Mouse (Mus musculus): ENCODE measurements around the gene Atp11a.

Atp11a gene

GRCm38 (mm10) chr8:12873357-12874046 lies 116.7 kb downstream of the Atp11a start, which contains the start of gene Mcf2l:
Gene Mcf2l, plus strand, starts transcription at chr8:12873806.
- no peak for DNase-seq (ENCODE audit: low spot score)

GRCm38 (mm10) chr8:12874194-12874791 lies 117.5 kb downstream of the Atp11a start:
- no peak for DNase-seq (ENCODE audit: low spot score)

- DNase-seq (ENCODE audit: low spot score): no peak
Measured at GRCm38 (mm10) chr8:12874971-12875370, 118.2 kb downstream of the Atp11a start.

GRCm38 (mm10) chr8:12877126-12877525 lies 120.3 kb downstream of the Atp11a start:
- DNase-seq (ENCODE audit: low spot score): no peak

- DNase-seq (ENCODE audit: low spot score): no peak
Measured at GRCm38 (mm10) chr8:12880163-12880562, 123.3 kb downstream of the Atp11a start.

DNA sequence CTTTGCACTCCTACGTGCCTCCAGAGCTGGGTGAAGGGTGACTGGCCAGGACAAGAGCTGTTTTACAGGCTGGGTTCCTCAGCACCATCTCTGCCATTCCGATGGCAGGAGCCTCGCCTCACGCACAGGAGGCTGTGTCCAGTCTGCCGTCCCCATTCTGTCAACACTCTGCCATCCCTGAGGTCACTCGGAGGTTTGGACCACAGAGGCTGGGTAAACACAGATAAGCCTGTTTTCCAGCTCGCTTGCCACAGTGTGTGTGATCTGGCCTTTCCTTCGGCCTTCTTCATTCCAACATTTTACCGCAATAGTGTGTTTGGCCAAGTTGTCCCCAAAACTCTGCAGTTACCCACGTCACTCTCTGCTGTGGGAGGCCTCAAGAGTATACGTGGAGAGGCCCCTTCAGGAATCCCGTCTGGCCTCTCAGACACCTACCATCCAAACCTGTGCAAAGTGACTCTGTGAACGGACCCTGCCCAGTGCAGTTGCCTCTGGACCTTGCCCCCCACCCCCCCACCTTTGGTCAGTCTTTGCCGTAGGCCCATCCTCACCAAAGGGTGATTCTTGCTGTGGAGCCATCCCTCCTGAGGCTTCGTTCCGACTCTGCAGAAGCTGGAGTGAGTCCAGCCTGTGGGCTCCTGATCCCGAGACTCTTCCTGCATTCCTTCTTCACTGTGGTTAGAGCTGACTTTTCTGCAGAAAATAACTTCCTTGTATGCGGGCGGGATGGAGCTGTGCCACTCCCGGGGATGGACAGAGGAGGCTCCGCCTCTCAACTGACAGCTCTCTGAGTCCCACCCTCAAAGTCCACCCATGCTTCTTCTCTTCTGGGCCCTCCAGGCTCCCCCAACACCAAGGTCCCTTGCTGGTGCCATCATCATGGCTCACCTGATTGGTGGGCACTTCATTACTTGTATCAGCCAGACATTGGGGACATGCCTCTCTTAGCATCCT lies 126.5 kb downstream of the Atp11a start:
- DNase-seq (ENCODE audit: low spot score): no peak

DNA sequence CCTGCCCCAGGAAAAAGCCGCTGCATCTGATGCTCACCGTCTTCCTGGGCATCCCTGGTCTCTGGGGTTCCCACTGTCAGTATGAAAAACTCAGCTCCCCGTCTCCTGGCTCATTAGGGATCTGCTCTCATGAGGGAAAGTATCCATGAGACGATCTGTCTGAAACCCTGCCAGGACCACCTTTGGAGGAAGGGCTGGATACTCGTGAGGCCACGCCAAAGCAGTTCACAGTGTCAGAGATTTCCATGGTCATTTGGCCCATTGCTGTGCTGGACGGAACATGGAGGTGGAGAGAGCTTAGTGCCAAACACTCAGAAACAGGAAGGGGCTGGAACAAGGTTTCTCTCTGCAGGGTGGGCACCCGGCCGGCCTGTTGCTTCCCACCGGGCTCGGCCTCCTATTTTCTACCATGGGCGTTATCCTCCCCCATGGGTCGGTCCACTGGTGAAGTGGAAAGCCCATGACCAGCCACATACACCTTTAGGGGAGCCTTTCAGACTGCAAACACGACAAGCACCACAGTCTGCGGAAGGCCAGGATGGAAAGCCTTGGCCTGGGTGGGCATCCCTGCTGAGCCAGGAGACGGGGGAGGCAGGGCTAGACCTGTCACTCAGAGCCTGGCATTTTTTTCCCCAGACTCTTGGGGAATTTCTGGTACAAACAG lies 131.1 kb downstream of the Atp11a start:
- no peak for DNase-seq (ENCODE audit: low spot score)

DNA sequence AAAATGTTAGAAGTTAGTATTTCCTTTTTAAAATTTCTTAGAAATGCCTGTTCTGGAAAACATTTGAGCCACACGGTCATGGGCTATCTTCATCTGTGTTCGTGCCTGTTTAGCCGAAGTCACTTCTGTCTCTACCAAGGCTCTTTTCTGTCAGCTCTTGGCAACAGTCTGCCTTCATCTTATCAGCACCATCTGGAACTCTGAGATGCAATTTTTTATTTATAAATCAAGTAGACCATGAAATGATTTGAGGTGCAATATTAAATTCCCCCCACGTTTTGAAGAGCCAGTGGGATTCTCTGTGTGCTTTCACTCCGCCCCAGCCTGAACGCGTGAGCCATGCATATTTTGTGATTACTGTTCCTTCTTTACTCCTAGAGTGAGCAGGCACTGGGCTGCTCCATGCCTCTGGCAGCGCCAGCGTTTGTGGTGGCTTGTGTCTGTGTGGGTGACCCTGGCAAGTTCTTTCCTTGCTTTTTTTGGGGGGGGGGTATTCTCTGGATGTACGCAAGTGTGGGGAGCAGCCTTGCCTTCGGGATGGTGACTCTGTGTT lies 132.3 kb downstream of the Atp11a start:
- DNase-seq (ENCODE audit: low spot score): no peak

GRCm38 (mm10) chr8:12892882-12893446 lies 136.2 kb downstream of the Atp11a start:
- no peak for DNase-seq (ENCODE audit: low spot score)

DNA sequence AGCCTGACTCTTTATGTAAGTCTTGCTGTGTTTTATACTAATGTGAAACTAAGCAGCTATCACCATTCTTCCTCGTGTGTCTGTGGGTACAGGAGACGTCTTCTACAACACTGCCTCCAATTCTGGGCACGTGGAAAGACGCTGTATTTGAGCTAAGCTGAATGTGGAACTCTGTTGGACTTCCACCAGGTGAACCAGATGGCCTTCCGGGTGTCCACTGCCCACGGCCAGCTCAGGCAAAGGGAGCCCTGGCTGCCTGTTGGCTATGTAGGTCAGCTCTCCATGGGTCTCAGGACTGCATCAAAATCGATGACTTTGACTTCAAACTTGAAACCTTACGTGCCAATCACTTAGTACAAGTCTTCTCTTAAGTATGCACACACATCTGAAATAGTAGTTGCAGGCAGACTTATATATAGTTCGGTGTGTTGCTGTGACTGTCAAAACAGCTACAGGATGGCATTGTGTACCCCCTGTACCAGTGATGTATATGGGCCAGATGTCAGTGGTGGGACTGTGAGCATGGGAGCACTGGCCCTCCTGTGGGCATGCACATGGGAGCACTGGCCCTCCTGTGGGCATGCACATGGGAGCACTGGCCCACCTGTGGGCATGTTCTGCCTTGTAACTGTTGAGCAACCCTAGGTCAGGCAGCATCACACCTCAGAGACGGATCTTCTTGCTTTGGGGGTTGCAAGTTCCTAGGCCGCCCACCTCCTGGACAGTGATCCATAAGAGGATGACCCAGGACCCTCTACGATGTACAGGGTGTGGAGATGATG lies 137.2 kb downstream of the Atp11a start:
- no peak for DNase-seq (ENCODE audit: low spot score)

DNA sequence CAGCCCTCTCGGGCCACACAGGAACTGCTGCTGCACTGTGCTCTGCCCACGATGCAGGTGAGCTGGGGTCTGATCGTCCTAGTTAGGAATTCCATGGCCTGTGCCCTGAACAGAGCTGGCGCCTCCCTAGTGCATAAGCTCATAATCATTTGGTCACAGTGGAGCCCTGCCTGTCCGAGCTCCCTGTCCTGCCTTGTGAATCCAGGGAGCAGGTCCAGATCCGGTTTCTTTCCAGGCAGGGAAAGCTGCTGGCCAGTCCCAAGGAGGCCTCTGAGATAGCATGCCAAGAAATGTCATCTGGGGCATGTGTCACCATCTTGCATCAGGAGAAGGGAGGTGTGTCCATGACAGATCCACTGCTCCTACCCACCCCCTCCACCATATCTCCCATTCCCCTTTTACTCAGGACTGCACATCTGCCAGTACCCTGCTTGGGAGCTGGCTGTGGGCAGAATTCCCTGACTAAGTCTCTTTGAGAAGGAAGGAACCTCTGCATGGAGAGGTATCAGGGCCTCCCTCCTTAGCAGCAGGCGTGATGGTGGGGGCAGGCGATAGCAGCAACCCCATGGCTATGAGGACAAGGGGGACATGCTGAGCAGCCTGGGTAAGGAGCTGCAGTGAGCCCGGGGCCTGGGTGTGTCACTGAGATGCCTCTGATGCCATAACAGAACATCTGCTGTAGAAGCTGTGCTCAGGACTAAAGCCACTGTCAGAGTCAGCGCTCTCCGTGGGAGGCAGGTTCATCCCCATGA lies 138.1 kb downstream of the Atp11a start:
- DNase-seq (ENCODE audit: low spot score): no peak

- DNase-seq (ENCODE audit: low spot score): no peak
Measured at GRCm38 (mm10) chr8:12895535-12896150, 138.8 kb downstream of the Atp11a start.

DNA sequence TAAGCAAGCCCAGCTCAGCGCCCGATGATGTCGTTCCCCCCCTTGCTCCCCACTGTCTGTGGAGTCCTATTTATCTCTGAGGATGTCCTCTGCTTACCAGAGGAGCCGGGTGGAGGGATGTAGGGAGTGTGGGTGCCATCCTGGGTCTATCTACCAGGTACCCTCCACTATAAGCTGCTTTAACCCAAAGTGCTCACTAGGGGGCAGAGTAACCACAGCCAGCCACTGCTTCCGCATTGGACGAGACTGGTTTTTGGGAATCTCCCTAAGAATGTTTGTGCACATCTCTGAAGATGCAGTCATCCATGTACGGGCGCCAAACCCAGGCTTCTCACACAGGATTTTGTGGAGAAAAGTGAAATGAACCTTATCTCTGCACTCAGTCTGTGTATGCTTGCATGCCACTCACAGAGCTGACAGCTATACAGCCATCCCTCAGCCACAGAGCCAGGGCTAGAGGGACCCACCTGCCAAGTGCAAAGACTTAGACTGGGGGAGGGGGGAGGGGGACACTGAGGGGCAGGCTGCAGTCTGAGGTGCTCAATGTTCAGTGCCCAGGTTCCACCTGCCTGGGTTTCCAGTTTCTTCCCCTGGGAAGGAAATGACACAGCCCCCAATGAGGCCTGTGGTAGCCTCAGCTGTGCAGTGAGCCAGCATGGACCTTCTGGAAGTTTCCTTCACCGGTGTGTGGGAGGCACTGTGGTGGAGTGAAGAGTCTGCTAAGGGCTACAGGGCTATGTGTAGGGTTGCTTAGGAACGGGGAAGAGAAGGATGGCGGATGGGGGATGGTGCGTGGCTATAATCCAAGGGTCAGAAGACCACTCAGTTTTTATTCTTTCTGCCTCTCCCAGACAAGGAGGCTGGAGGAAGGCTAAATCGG lies 139.9 kb downstream of the Atp11a start:
- no peak for DNase-seq (ENCODE audit: low spot score)

- no peak for DNase-seq (ENCODE audit: low spot score)
Measured at GRCm38 (mm10) chr8:12897815-12898214, 141.0 kb downstream of the Atp11a start.

GRCm38 (mm10) chr8:12903790-12904415 lies 147.1 kb downstream of the Atp11a start:
- no peak for DNase-seq (ENCODE audit: low spot score)

GRCm38 (mm10) chr8:12905122-12905521 lies 148.3 kb downstream of the Atp11a start:
- no peak for DNase-seq (ENCODE audit: low spot score)

DNA sequence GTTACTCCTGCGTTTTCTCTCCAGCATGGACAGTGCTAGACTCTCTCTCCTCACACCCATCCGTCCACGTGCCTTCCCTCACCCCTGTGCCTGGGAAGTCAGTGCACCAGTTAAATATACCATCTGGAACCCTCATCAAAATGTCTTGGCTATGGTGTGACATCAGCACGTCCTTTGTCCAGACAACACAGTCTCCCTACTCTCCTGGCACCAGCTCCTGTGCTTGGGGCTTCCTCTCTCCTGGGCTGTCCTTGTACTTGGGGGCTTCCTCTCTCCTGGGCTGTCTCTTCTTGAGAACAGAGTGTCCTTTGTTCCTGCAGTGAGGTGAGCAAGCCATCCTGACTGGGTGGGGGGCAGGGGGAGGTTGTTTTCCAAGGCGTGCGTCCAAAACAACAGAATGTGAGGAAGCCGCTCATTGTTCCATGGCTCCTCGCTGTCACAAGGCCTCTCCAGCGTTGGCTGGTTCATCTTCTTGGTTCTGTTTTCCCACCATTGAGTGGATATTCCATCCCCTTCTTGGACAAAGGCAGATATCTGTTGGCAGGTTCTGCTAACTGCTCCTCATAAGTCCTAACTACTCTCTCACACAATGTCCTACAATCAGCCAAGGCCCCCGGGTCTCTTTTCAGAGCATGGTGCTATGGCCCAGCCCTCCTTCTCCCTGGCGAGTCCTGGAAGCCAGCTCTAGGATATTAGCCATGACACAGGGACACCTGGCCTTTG lies 148.9 kb downstream of the Atp11a start:
- DNase-seq (ENCODE audit: low spot score): no peak

Measured in spleen, adult 12 weeks (tissue).